Mouse (Mus musculus) right cerebral cortex, postnatal 4 days (tissue): ENCODE measurements around the gene Ethe1.
"Not testable (repeated sequence)": the region's sequence is repeated elsewhere in the genome, so short reads cannot be mapped to it uniquely, and the experiment has no call there.

Source experiments
- DNase-seq: peaks from one replicate; pipeline ENCODE4 v3.0.0-alpha.2; 2022

Gene Ethe1

DNA sequence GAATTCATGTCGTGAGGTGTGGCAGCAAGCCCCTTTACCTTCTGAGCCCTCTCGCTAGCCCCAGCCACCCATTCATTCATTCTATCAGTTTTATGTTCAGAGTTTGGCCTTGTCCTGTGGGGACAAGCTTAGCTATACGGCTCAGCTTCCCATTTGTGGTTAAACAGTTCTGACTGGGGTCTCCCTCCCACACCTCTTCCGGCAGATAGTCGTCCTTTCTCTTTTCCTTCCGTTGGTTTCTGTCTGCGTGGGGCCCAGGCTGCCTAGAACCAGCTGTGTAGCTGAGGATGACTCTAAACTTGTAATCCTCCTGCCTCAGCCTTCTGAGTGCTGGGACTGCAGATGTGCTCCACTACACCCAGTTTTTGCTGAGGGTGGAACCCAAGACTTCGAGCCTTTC, 30.4 kb downstream of the Ethe1 start:
- DNase-seq: no peak

DNA sequence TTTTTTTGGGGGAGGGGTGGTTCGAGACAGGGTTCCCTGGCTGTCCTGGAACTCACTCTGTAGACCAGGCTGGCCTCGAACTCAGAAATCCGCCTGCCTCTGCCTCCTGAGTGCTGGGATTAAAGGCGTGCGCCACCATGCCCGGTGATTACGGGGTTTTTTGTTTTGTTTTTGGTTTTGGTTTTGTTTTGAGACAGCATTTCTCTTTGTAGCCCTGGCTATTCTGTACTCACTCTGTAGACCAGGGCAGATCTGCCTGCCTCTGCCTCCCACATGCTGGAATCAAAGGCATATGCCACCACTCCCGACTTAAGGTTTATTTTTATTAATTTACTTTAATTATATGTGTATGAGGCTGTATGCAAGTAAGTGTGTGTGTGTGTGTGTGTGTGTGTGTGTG, 31.0 kb downstream of the Ethe1 start:
- DNase-seq: not testable (repeated sequence)

DNA sequence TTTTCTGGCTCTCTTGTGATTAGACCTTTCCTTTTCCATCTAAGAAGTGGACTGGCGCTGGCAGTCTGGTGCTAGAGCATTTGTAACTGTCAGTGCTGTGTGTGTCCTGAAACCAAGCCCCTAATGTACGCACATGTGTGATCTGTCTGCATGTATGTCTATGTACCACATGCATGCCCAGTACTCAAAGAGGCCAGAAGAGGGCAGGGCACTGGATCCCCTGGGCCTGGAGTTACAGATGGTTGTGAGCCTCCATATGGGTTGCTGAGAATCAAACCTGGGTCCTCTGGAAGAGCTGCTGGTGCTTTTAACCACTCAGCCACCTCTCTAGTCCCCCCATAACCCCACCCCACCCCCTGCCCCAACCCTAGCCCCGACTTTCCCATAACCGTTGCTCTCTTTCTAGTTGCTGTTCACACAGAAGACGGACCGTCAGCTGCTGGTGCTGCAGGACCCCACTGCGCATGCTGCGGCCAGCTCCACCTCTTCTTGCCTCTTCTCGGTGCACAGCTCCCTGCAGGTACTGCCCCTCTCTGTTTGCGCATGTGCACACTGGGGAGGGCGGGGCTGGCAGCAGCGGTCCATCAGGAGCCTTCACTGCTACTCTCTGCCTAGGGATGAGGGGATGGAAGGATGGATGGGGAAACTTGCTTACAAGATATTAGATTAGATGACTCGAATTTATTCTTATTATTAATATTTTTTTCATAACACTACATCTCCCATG, 32.5 kb downstream of the Ethe1 start:
- no peak for DNase-seq

DNA sequence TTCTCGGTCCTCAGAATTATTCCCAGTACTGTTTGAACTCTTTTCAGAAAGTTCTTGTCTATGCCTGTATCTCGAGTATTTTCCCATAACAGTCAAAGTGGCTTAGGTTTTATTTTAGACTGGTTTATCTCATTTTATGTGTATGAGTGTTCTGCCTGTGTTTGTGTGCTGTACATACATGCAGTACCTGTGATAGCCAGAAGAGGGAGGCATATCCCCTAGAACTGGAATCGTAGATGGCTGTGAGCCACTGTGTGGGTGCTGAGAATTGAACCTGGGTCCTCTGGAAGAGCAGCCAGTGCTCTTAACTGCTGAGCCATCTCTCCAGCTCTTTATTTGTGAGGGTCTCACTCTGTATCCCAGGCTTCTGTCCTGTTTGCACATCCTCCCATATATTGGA, 33.9 kb downstream of the Ethe1 start:
- no peak for DNase-seq

DNA sequence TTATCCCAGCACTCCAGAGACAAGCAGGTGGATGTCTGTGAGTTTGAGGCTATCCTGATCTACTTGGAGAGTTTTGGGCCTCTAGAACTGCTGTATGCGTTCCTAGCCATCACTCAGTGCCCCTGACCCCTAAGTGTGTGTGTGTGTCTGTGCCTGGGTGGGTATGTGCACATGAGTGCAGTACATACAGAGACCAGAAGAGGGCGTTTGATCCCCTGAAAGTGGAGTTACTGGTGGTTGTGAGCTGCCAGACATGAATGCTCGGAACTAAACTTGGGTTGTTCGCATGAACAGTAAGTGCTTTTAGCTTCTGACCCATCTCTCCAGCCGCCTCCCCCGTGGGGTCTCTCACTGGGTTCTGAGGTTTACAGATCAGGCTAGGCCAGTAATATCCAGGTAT, 35.6 kb downstream of the Ethe1 start:
- DNase-seq: no peak

DNA sequence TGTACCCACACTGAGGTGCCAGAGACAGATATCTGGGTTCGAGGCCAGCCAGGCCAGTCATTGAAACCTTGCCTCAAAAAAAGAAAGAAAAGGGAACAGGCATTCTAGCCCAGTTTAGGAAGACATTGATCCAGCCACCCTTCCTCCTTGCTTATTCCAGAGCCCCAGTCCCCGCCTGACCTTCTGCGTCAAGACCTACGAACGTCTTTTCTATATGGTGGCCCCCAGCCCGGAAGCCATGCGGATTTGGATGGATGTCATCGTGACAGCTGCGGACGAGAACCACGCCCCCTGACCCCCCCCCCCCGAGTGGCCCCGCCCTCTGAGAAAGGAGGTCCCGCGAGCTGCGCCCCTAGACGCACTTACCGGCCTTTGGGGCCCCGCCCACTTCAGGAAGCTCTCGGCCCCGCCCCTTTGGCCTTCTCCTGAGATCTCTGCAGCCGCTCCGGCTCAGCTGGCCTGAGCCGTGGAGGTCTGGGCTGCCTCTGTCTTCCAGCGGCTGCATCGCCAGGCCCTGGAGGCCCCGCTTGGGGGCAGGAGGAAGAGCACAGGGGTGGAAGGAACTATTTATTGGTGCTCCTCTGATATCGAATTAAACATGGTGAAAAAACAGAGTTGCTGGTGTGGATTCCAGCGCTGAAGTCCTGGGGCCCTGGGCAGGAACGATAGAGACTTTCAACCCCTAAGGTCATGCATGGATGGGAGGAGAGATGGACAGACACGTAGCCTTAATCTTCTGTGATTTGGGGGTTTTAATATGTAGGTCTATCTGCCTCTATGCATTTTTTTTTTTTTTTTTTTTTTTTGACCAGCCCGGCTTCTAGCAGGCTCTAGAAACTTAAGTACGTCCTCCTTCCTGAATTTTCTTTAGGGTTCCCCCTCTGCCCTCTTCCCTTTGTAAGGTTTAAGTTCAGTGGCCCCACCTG, 41.6 kb downstream of the Ethe1 start:
- peak; percentile 39 for DNase-seq

DNA sequence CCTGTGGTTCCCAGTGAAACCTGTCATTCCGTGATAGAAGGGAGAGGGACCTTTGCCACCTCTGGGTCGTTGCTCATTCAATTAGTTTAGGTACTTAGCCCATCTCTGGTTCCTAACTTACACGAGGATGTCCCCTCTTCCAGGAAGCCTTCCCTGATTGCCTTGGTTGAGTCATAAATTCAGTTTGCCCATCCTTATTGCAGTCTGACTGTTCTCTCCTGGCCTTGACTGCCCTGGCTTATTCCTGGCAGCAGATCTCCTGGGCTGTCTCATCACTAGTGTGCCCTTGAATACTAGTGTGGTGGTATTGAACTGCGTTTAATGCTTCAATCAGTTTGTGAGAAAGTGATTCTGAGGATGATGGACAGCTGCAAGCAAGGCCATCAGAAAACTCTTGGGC, 42.3 kb downstream of the Ethe1 start:
- DNase-seq: no peak

DNA sequence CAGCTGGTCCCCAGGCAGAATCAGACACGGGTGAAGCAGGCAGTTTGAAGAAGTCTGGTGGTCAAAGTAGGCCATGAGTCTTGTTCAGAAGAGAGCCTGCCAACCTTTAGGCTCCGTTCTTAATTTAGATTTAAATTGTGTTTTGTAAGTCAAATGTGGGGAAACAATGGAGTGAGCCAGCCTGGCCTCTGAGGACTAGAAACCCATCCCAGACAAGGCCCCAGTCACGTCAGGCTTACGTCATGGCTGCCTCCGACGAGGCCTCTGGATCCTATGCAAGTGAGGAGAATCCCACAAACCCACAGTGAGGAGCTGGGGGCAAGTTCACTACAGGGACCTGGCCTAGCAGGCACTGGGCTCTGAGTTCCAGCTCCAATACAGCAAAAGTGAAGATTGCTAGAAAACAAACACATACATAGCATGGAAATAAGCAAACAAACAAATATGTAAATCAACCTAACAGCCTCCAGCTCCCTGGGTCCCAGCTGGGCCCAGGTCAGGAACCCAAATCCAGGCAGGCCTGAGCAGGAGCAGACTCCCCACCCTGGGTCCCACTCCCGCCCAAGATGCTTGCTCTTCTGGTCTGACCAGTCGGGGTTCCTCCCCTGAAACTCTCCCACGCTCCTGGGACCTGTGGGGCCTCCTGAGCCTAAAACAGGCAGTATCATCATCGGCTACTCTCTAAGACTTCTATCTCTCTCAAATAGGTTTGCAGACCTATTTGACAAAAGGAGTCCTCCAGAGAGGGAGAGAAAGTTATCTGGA, 43.0 kb downstream of the Ethe1 start:
- DNase-seq: no peak

DNA sequence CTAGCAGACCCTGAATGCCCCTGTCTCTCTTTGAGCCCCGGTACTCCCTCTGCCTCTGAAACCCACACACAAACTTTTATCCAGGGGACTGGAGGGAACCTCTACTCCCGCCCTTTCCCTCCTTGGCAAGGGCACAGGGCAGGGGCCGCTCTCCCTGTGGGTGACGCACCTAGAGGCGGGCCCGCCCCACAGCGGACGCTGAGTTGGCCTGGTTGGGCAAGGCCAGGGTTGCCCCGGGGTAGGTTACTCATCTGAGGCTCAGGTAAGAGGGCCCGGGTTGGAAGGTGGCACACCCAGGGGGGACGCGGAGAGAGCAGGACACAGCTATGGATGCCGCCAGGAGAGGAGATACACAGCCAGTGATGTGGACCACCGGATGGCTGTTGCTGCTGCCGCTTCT, 48.9 kb downstream of the Ethe1 start, which contains the start of gene Lypd3:
Gene Lypd3 (plus strand): TSS at position 287 of the 400 bp plus-strand sequence.
- no peak for DNase-seq

DNA sequence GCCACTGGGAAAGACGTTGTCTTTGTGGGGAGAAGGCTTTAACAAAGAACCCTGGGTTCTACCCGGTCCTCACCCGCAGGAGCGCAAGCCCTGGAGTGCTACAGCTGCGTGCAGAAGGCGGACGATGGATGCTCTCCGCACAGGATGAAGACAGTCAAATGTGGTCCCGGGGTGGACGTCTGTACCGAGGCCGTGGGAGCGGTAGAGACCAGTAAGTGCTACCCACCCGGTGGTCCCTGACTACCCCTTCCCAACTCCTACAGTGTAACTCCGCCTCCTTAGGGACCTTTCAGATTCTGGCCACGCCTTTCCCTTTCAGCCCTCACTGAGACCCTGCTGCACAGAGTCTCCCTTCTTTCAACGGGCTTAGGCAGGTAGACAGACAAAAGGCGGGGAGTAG, 49.7 kb downstream of the Ethe1 start:
- DNase-seq: no peak

DNA sequence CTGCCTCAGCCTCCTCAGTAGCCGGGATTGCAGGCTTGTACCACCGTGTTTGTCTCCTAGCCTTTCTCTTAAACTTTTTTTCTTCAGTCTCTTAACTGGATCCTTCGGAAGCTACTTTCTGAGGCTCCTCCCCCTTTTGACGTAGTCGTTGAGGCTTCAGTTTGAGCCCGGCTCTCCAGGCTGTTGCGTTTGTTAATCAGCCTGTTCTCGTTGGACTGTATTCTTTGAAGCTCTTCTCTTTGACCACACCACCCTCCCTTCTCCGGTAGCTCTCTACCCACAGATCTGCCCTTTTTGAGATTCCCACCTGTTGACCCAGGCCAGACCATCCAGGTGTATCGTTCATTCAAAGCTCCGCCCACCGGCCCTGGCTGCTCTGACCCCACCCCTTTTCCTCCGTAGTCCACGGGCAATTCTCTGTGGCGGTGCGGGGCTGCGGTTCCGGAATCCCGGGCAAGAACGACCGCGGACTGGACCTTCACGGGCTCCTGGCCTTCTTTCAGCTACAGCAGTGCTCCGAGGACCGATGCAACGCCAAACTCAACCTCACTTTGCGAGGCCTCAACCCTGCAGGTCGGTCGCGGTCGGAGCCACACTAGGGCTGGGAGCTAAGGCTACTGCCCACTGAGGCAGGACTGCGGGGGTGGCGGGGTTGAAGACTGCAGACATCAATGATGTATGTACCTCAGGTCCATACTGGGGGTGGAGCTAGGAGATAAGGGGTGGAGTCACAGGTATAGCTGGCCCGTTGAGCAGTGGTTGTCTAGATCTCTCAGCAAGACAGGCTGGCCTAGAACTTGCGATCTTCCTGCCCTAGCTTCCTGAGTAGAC, 50.9 kb downstream of the Ethe1 start:
- no peak for DNase-seq

DNA sequence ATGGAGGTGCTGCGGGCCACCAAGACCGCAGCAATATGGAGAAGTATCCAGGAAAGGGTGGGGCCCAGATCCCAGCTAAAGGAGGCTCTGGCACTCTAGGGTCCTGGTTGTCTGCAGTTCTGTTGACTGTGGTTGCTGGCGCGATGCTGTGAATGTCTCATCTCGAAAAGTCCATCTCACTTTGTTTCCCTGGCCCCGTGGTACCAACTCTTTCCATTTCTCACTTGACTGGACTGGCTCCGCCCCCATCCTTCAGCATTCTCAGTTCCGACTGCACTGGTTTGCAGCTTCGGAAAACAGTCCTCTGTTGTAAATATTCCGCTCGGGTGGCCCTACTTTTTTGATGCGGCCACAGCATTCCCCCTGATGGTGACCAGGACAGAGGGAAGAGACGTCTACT, 53.1 kb downstream of the Ethe1 start:
- DNase-seq: no peak

DNA sequence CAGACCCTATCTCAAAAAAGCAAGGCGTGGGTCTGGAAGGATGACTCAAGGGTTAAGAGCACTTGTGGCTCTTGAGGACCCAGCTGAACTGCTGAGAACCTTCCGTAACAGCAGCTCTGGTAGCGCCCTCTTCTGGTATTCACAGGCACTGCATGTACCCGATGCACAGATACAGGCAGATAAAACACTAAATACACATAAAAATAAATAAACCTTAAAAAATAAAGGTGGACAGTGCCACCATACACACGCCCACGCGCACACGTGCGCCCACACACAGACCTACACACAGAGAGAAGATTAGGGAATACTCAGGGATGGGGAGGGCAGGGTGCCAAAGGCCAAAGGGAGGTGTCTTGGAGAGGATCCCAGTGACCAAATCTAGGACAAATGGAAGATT, 55.1 kb downstream of the Ethe1 start:
- peak; percentile 46 for DNase-seq

DNA sequence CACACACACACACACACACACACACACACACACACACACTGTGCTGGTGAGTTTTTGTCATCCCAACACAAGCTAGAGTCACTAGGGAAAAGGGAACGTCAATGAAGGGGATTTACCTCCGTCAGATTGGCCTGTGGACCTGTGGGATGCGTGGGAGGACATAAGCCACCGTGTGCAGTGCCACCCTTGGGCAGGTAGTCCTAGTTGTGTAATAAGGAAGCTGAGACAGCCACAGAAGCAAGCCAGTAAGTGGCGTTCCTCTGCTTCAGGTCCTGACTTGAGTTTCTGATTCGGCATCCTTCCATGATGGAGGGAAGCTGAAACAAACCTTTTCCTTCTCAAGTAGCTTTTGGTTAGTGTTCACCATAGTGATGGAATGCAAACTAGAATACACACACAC, 57.1 kb downstream of the Ethe1 start:
- DNase-seq: no peak

DNA sequence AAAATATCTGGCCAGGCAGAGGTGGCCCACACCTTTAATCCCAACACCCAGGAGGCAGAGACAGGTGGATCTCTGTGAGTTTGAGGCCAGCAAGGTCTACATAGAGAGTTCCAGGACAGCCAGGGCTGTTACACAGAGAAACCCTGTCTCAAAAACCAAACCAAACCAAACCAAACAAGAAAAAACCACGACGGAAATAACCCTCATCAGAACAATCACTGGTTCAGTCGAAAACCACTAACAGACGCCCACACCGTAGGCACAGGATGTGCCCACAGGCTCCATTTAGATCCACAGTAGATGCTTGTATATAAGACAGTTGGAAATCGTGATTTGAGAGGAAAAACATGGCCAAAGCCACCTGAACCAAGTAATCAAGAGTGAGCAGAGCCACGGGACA, 57.7 kb downstream of the Ethe1 start:
- DNase-seq: no peak

DNA sequence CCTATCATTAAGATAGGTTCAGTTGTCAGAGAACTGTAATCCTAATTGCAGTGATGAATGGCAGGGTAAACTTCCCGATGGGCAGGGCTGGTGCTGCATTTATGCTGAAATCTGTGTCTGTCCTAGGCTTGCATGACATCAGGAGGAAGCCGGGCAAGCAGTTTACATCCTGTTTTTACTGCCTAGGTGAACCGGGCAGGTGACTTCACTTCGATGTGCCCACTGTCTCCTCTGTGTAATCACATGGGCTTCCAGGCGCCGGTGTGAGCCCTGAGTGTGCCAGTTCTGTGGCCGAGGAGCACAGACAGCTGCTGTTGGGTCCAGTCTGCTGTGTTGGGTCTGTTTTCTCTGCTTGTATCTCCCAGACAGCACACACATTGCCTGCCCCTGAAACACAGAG, 59.1 kb downstream of the Ethe1 start:
- no peak for DNase-seq

DNA sequence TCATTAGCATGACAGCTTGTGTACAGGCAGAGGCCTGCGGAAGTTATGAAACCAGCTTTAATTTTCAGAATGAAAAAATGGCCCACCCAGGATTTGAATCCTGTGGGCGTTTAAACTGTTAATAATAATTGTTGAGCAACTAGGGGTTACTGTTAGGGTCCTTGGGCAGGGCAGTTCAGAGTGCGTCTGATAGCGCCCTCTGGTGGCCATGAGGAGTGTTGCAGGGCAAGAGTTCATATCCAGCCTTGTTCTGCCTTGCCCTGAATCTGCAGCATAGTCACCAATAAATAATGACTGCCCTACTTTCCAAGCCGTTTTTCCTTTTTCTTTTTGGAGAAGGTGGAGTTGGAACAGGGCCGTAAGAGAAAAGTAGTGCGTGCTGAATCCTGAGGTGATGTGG, 66.3 kb downstream of the Ethe1 start:
- DNase-seq: no peak
